Mouse (Mus musculus) spleen, adult 2 months (tissue): Measurements from ENCODE around the gene Ilf2. TPM values are rescaled to one million over a fixed set of nuclear protein-coding genes. Genes with fewer than 3 reads are reported as not detected.

Experiments used
- DNase-seq, 2 experiments: peaks; one replicate each; pipeline versions ENCODE4 v3.0.0 to v3.0.0-alpha.2; 2012 to 2021; ENCODE audit warnings: low spot score in 2 of 2, low read depth in 1 of 2
- H3K27ac ChIP-seq: fragments of 200-500 bp; 2 replicates; pipeline ENCODE4 v1.5.1; 2012; ENCODE audit warnings: low read length, inconsistent platforms; ENCODE audit not compliant: insufficient read depth
- H3K27me3 ChIP-seq: fragments of 200-500 bp; 2 replicates; pipeline ENCODE4 v1.6.1; 2012; ENCODE audit warnings: mild to moderate bottlenecking, moderate library complexity, low read length, inconsistent platforms; ENCODE audit not compliant: control insufficient read depth, insufficient read depth
- H3K36me3 ChIP-seq: fragments of 200-500 bp; 2 replicates; pipeline ENCODE4 v1.6.1; 2012; ENCODE audit warnings: mild to moderate bottlenecking, low read length, inconsistent platforms; ENCODE audit not compliant: control insufficient read depth, insufficient read depth
- H3K4me1 ChIP-seq: fragments of 200-500 bp; 2 replicates; pipeline ENCODE4 v1.6.1; 2011; ENCODE audit warnings: inconsistent platforms; ENCODE audit not compliant: control insufficient read depth, insufficient read depth, insufficient read length
- H3K4me3 ChIP-seq: fragments of 200-500 bp; 2 replicates; pipeline ENCODE4 v1.5.1; 2011; ENCODE audit warnings: mild to moderate bottlenecking, inconsistent platforms; ENCODE audit not compliant: insufficient read depth, insufficient read length; ENCODE audit errors: extremely low read depth
- CTCF ChIP-seq: fragments of 200-500 bp; IDR thresholded peaks from 2 replicates; pipeline ENCODE4 v1.5.1; 2011; ENCODE audit warnings: mild to moderate bottlenecking, inconsistent platforms; ENCODE audit not compliant: insufficient read depth, insufficient read length, insufficient replicate concordance; ENCODE audit errors: extremely low read depth
- POLR2A ChIP-seq: fragments of 200-500 bp; IDR thresholded peaks from 2 replicates; pipeline ENCODE4 v1.6.1; 2011; ENCODE audit warnings: low read depth, low read length, inconsistent platforms
- WGBS: fragments of 180-500 bp; shearing (Covaris S2); methylation state at CpG from one replicate; pipeline ENCODE4 v1.1.7; 2018; 5-methylcytosine and 5-hydroxymethylcytosine counted together
- polyA plus RNA-seq: library from polyadenylated mRNA; depleted of rRNA; stranded (reverse); fragments of >200 nt; gene quantifications from 2 replicates; pipeline ENCODE4 v1.2.3, GENCODE M21; 2012

Ilf2 gene
- polyA plus RNA-seq, 1 experiment = 12.3 TPM

GRCm38 (mm10) chr3:90514691-90515090 is 38.8 kb downstream of the Ilf2 start:
- H3K27me3 ChIP-seq = no peaks in the 10 kb centered on the region
- TF ChIP-seq CTCF (no peak), POLR2A (peak; percentile 10; the same call in 1 of the 2 replicates)
- peak overlapping the region; percentile 66 for H3K4me3 ChIP-seq
- H3K36me3 ChIP-seq = 0 out of 2 replicates have a peak, but pooled peaks cover 1% of the 10 kb centered on the region
- peaks cover 10% of the 10 kb centered on the region; the same call in 1 of the 2 replicates for H3K4me1 ChIP-seq
- H3K27ac ChIP-seq = peak overlapping the region; percentile 9; the same call in 1 of the 2 replicates
- peak in 1 of 2 experiments; percentile 68 for DNase-seq
- WGBS = 0% methylated on average over 10 of the region's 10 CpGs

- Histone ChIP-seq H3K4me3 (peak overlapping the region; percentile 66), H3K36me3 (peaks cover 3% of the 10 kb centered on the region), H3K27ac (0 out of 2 replicates have a peak overlapping the region, but pooled peaks have one; percentile 9), H3K27me3 (no peaks in the 10 kb centered on the region), H3K4me1 (peaks cover 10% of the 10 kb centered on the region; the same call in 1 of the 2 replicates)
- no peak for DNase-seq
- WGBS = 4% methylated on average over 1 of the region's 1 CpGs
- no peak for TF ChIP-seq POLR2A
- TF ChIP-seq CTCF = no peak
Observed at GRCm38 (mm10) chr3:90515242-90515641, 39.3 kb downstream of the Ilf2 start.

- no peaks in the 10 kb centered on the region for H3K27me3 ChIP-seq
- peaks cover 10% of the 10 kb centered on the region; the same call in 1 of the 2 replicates for H3K4me1 ChIP-seq
- no peak for DNase-seq
- H3K4me3 ChIP-seq = no peak overlapping the region
- peaks cover 3% of the 10 kb centered on the region for H3K36me3 ChIP-seq
- no peak overlapping the region for H3K27ac ChIP-seq
- TF ChIP-seq CTCF (no peak), POLR2A (no peak)
- WGBS = 91% methylated on average over 4 of the region's 4 CpGs
Observed at GRCm38 (mm10) chr3:90515789-90516188, 39.9 kb downstream of the Ilf2 start.

- WGBS = 94% methylated on average over 4 of the region's 4 CpGs
- no peak for DNase-seq
- TF ChIP-seq CTCF (no peak), POLR2A (no peak)
- H3K36me3 ChIP-seq = peaks cover 3% of the 10 kb centered on the region
- H3K27ac ChIP-seq = no peak overlapping the region
- peaks cover 10% of the 10 kb centered on the region; the same call in 1 of the 2 replicates for H3K4me1 ChIP-seq
- no peak overlapping the region for H3K4me3 ChIP-seq
- H3K27me3 ChIP-seq = no peaks in the 10 kb centered on the region
Observed at GRCm38 (mm10) chr3:90517711-90518110, 41.8 kb downstream of the Ilf2 start.

GRCm38 (mm10) chr3:90525421-90525820 is 49.5 kb downstream of the Ilf2 start:
- WGBS = 64% methylated on average over 4 of the region's 4 CpGs
- Histone ChIP-seq H3K27me3 (no peaks in the 10 kb centered on the region), H3K27ac (no peak overlapping the region), H3K4me1 (no peaks in the 10 kb centered on the region), H3K4me3 (no peak overlapping the region), H3K36me3 (peaks cover 4% of the 10 kb centered on the region; the same call in 1 of the 2 replicates)
- peak in 1 of 2 experiments; percentile 18 for DNase-seq
- no peak for TF ChIP-seq POLR2A
- peak; percentile 14; the same call in 1 of the 2 replicates for TF ChIP-seq CTCF

- DNase-seq = no peak
- WGBS = 87% methylated on average over 2 of the region's 2 CpGs
- no peak overlapping the region for H3K4me3 ChIP-seq
- H3K27ac ChIP-seq = no peak overlapping the region
- TF ChIP-seq CTCF (no peak), POLR2A (no peak)
- H3K27me3 ChIP-seq = no peaks in the 10 kb centered on the region
- H3K36me3 ChIP-seq = peaks cover 4% of the 10 kb centered on the region; the same call in 1 of the 2 replicates
- no peaks in the 10 kb centered on the region for H3K4me1 ChIP-seq
Observed at GRCm38 (mm10) chr3:90526076-90526475, 50.1 kb downstream of the Ilf2 start.

- H3K27ac ChIP-seq = no peak within 1 kb of the TSS
- H3K4me1 ChIP-seq = no peaks in the 10 kb centered on the region
- peaks cover 4% of the 10 kb centered on the region; the same call in 1 of the 2 replicates for H3K36me3 ChIP-seq
- no peaks in the 10 kb centered on the region for H3K27me3 ChIP-seq
- no peak for TF ChIP-seq CTCF
- no peak for TF ChIP-seq POLR2A
- no peak for DNase-seq
- 70% methylated on average over 5 of the region's 5 CpGs for WGBS
- H3K4me3 ChIP-seq = no peak within 1 kb of the TSS
Observed at GRCm38 (mm10) chr3:90526580-90526979, 50.7 kb downstream of the Ilf2 start, which contains the start of gene S100a14. S100a14 (plus strand) TSS chr3:90526856.
